Mouse (Mus musculus): ENCODE results near the gene Gldc.
"Not testable (repeated sequence)": the region's sequence is repeated elsewhere in the genome, so short reads cannot be mapped to it uniquely, and the experiment has no call there.

Gldc gene

DNA sequence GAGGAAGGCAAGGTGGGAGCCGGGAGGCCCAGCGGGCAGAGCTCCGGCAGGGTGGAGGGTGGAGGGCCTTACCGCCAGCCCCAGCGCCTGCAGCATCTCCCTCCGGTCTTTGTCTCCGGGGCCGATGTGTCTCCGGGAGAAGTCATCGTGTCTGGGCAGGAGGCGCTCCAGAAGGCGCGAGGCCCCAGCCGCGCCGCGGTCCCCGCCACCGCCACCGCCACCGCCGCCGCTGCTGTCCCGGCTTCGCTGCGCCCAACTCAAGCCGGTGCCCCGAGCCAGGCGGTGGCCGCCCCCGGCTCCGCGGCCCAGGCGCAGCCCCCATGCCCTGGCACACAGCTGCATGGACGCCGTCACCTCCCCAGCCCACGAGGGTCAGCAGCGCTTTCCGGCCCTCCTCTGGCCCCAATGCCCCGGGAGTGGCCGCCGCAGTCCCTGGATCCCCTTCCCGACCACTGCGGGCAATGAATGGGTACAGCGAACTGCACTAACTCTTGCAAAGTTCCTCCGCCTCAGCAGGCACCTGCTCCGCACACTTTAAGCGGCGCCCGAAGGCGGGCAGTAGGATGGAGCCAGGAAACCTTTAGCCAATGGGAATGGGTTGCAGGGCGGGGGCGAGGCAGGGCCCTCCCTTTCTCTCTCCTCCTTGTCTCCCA lies at the start of gene Gldc:
TSS of gene Gldc (minus strand) at position 511 of the 653 bp plus-strand sequence.
- peak; percentile 55 to 61 for DNase-seq (ENCODE audit: low spot score in 2 of 2)

DNA sequence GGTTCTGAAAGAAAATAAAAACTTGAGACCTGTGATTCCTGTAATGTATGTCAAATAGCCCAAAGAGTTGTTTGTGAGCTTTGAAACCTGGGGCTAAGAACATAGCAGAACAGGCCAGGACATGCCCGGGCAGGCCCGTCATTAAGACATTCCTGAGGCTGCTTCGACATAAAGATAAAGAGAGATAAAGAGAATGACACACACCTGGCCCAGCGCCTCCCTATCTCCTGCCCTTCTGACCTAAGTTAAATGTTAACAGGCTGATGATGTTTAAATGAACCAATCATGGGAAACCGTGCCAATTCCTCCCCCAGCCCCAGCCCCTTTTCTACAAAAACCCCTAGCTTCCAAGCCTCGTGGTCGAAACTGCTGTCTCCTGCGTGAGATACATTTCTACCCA lies 47.4 kb upstream of the Gldc start:
- DNase-seq (ENCODE audit: low spot score in 2 of 2) = not testable (repeated sequence)

DNA sequence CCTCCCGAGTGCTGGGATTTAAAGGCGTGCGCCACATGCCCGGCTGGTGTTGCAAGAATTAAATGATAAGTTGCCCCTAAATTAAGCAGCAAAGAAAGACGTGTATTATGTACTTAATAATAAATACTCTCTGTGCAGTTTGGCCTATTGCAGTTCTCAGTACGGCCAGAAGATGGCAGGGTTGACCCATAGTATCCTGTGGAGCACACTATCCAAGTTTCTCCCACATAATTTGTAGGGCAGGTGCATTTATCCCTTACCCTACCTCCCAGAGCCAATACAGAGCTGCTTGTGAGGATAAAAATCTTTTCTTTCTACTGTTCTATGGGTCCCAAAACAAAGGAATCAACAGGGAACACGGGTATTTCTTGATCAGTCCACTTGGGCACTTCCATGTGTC lies 42.1 kb upstream of the Gldc start:
- DNase-seq (ENCODE audit: low spot score in 2 of 2) = peak; percentile 75

DNA sequence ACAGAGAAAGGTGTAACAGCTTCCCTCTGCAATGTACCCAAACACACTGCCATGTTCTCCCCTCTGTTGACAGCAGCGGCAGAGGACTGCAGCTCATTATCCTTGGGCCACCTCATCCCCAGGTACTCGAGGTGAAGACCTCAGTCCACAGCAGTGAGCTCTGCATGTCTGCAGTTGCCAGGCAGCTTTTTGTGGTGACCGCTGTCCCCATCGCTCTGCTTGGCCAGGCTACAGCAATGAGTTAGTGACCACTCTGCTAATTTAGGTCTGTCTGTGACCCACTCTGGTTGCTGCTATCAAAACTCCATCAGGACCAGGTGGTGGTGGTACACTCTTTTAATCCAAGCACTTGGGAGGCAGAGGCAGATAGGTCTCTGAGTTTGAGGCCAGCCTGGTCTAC lies 41.0 kb upstream of the Gldc start:
- no peak for DNase-seq (ENCODE audit: low spot score in 2 of 2)

DNA sequence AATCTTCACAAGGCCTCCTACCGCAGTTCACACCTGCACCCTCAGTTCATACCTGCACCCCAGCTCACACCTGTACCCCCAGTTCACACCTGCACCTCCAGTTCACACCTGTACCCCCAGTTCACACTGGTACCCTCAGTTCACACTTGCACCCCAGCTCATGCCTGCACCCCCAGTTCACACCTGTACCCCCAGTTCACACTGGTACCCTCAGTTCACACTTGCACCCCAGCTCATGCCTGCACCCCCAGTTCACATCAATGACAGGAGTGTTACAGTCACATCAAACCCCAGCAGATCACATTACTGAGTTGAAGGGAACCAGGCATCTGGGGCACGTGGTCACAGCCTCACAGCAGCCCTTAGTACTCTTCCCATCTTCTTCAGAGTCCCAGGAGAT lies 40.5 kb upstream of the Gldc start:
- not testable (repeated sequence) for DNase-seq (ENCODE audit: low spot score in 2 of 2)

DNA sequence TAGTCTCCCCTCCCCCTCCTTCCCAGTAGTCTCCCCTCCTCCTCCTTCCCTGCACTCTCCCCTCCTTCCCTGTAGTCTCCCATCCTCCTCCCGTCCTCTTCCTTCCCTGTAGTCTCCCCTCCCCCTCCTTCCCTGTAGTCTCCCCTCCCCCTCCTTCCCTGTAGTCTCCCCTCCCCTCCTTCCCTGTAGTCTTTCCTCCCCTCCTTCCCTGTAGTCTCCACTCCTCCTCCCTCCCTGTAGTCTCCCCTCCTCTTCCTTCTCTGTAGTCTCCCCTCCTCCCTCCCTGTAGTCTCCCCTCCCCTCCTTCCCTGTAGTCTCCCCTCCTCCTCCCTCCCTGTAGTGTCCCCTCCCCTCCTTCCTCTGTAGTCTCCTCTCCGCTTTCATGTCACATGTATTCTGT lies 38.8 kb upstream of the Gldc start:
- DNase-seq (ENCODE audit: low spot score in 2 of 2) = no peak

DNA sequence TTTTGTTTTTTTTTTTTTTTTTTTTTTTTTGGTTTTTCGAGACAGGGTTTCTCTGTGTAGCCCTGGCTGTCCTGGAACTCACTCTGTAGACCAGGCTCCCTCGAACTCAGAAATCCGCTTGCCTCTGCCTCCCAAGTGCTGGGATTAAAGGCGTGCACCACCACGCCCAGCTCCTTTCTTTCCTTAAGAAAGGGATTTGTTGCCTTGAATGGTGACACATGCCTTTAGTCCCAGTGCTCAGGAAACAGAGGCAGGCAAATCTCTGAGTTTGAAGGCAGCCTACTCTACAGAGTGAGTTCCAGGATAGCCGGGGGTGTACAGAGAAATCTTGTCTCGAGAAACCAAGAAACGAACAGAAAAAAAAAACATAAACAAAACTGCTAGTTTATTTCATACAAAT lies 33.8 kb upstream of the Gldc start:
- not testable (repeated sequence) for DNase-seq (ENCODE audit: low spot score in 2 of 2)

DNA sequence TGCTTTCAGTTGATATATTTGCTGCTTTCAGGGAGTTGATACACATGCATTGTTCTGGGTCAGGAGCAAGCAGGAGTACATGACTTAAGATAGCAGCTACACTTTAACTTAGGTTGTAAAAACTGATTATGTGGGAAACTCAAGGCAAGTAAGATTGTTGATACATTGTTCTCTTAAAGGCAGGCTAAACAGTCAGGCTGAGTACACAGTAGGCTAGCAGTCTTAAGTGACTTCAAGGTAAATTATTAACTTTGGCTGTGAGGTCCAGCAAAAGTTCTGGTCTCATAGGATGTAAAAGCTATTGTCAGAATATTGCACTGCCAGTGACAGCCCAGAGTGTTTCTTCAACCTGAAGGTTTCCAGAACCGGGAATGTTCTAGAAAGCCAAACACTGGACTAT lies 31.8 kb upstream of the Gldc start:
- DNase-seq (ENCODE audit: low spot score in 2 of 2) = no peak

DNA sequence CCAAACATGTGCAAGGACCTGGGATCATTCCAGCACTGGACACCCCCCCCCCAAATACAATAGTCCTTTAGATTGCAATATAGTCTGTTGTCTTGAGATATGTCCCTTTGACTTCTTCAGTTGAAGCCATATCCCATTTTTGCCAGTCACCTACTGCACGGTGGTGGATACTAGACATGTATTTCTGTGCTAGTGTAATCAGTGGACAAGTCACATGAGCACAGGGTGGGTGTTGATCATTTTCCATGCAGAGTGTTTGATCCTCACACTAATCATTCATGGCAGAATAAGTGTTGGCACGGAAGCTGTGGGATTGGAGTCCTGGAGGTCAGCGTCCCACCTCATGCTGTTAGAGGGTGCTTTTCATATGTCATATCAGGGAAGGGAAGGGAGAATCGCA lies 30.6 kb upstream of the Gldc start:
- DNase-seq (ENCODE audit: low spot score in 2 of 2) = no peak

DNA sequence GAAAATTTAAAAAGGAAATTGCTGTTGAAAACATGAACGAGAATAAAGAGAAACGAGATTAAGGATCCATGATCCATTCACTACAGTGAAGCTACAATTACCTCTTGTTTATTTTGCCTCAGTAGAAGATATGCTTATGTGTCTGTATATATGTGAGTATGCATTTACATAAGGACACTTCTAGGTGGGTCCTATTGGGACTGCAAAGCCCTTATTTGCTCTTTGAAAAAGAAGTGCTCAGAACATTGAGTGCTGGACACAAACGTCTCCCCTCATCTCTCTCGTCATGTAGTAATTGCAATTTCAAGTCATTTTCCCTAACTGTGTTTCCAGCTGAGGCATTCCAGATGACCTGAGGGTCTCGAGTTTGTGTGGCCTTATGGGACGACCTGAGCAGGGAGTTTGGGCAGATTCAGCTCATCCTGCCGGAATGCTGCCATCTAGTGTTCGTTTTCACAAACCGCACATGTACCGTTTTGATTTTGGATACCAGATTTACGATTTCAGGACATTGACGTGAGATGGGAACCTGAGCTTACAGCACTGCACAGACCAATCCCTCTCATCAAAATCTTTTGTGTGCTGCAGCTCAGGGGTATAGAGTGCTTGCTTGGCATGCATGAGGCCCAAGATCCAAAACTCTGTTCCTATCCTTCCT lies 30.1 kb upstream of the Gldc start:
- DNase-seq (ENCODE audit: low spot score in 2 of 2) = peak; percentile 22 to 46

DNA sequence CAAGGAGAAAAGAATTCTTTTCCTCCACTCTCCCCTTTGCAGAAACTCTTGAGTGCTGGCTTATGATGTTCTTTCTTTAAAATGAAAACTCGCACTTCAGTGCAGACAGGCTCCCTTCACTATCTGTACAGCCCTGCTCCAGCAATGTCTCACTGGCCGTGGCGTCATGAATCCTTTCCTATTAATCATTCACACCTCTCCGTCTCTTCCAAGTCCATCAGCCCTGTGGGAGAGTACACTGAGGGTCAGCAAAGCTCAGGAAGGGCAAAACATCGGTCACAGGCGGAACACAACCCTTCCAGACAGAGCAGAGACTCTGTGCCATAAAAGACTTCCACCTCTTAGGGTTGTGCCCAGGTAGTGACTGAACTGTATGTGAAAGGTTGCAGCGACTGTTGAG lies 26.9 kb upstream of the Gldc start:
- no peak for DNase-seq (ENCODE audit: low spot score in 2 of 2)

DNA sequence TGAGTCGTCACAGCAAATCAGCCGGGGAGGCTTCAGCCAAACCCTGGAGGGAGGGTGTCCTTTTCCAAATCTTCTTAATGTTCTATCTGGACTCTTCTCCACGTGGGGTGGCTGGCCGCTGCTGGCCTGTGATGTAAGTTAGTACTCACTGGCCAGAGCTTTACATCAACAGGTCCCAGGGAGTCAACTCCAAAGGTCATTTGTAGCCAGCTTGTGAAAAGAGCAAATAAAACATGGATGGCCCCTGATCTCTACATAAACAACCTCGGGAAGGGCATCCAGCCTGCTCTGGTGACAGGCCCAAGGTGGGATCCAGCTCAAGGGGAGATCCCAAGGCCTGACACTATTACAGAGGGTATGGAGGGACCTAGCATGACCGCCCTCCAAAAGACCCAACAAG lies 19.8 kb upstream of the Gldc start:
- DNase-seq (ENCODE audit: low spot score in 2 of 2) = no peak

DNA sequence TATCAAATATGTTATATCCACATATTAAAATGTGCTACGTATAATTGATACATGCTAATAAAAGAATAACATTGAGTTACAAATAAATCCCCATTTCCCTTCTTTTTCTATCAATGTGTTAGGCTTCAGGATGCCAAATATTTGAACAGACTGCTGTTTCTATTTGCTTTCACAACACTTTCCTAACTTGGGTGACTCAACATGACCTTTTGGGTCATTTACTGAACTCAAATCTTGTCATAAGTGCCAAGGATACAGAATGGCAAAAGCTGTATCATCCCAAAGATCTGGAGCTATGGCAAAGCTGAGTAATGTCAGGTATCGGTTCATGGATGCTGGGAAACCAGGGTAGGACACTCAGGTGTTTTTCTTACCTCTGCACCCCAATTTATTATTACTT lies 12.0 kb upstream of the Gldc start:
- DNase-seq (ENCODE audit: low spot score in 2 of 2) = no peak

DNA sequence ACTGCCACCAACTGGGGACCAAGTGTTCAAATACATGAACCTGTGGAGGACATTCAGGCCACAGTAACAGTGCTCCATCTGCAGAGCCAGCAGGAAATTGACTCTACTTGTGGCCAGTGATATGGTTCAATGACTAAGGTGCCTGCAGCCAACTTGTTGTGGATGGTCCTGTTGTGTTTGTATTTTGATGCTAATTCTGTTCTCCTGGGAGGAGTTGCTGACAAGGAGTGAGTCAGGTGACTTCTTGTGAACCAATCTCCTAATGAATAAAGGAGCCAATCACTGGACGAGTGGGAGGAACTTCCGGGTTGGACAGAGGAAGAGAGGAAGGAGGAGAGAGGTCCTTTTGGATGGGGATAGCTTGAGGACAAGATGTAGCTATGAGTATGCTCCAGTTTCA lies 10.3 kb upstream of the Gldc start:
- no peak for DNase-seq (ENCODE audit: low spot score in 2 of 2)

DNA sequence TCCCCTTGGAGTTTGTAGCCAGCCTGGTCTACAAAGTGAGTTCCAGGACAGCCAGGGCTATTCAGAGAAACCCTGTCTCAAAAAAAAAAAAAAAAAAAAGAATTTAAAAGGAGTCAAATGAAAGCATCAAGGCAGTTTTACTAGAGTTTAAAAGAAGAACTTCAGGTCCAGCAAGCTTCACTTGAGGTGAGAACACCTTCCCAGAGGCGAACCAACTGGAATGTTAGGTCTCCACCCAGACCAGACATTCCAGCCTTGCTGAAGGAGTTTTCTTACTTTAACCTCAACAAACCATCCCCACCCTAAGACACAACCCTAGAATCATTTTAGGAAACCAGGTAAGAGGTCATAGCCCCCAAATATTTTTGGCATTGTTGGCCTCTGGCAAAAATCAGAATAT lies 4.8 kb upstream of the Gldc start:
- no peak for DNase-seq (ENCODE audit: low spot score in 2 of 2)

DNA sequence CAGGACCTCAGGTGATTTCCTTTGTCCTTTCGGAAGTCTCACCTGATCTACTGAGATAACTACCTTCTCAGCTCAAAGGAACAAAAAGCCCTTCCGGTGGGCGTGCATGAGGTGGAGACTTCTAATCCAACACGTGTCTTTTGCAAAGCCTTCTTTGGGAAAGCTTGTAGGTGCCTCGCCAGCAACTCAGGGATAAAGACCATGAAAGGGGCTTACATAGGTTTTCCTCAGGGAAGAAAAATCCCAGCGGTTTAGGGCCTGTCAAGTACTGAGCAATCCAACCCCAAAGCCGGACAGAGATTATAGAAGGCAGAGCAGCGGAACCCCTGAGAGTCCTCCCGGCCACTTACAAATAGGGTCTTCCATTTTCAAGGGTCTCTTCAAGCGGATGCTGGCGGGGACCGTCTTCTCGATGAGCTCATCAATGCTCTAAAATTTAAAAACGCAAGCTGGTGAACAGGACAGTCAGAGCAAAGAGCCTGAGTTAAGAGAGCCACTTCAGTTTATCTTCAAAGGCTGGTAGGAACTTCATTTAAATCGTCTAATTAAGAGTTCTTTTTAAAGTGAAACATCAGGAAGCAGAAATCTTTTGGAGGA lies 1.1 kb downstream of the Gldc start:
- no peak for DNase-seq (ENCODE audit: low spot score in 2 of 2)

DNA sequence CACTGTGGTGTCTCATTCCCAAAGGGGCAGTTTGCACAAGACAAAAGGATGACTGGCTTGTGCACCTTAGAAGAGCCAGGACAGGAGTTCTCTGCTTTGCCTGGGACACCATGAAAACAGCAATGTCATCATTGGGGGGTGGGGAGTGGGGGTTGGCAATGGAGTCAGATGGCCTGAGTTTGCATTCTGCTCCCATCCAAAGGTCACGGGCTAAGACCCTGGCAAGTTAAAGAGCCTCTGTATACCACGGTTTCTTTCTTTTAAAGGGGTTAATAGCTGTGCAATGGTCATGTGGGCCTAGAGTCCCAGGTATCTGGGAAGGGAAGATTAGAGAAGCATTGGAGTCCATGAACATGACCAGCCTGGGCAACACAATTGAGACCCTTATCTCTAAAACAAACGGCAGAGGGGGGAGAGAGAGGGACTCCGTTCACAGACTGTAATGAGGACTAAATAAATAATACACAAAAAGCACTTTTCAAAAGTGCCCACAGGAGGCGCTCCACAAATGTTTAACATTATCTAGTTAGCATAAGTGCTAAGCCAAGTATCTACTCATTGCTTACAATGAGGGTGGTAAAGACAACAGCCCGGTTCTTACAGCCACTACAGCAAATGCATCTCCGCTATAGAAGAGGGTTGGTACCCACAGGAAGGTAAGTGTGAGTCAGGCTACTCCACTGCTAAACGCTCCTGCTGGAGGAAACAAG lies 3.7 kb downstream of the Gldc start:
- DNase-seq (ENCODE audit: low spot score in 2 of 2) = no peak

DNA sequence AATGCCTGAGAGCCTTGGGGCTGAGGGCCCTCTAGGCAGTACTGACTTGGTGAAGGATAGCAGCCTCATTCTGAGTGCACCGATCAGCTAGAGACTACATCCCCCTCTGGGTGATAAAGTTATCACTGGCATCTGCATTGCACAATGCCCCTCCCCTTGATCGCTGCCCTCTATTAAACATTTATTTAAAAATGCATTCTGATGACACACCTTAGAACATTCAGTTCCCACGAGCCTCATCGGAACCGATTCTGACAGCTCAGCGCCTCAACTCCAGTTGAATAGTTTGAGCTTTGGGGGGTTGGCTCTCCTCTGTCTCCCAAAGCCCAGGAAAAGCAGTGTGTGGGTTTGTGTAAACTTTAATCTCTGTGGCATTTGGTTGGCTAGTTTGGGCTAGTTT lies 4.9 kb downstream of the Gldc start:
- no peak for DNase-seq (ENCODE audit: low spot score in 2 of 2)

DNA sequence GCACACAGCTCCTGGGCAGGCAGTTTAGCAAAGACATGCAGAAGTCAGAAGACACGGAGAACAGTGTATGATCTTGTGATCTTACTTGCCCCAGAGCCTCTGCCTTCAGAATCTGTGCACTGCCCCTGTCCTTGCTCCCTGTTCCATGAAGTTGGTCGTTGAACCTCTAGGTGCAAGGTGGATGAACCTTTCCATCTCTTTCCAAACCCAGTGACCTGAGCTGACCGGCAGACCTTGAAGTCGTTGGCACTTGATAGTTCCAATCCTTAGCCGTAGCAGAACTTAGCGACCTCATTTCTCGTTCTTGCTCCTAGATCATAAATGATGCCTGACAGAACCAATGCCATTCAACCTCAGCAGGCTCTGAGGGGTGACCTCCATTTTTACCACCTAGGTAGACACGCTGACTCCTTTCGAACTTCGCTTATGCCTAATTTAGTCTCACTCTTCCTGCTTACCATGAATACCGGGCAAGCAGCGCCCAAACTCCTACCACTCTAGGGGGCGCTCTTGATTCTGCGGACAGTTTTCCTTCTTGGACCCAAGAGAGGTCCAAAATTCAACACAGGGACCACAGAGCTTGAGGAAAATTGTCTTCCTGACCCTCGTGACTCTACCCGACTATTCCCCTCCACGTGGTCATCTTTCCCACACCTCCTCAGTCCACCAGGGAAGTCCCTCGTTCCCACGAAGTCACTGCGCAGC lies 8.3 kb downstream of the Gldc start:
- DNase-seq (ENCODE audit: low spot score in 2 of 2) = no peak

DNA sequence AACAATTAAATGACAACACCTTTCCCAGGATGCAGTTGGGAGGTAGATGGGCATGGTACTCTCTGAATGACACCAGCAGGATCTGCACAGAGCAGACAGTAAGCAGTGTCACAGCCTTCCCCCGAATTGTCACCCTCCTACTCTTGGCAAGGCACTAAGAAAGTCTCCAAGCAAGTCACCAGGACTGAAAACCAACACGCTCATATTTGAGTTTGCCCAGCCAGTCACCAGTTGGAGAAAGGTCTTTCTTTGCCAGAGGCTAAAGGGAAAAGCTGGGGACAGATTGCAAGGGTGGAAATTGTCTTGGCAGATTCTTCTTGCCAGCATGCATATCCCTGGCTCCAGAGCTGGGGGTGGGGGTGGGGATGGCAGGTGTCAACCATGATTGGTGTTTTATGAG lies 11.0 kb downstream of the Gldc start:
- DNase-seq (ENCODE audit: low spot score in 2 of 2) = no peak

DNA sequence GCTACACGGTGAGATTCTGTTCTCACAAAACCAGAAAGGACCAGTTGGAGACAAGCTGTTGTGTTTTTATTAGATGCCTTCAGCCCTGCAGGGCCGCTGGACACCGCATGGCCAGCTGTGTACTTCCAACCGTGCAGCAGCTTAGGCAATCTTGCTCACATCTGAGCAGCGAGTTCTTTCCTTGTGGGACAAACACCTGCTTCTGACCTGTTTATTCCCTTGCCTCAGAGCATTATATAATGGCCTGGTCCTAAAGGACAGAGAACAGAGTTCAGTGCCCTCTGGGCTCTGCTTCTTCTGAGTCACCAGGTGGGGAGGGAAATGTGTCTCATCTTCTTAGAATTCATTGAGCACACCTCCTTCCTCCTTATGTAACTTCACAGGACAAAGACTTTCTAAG lies 12.4 kb downstream of the Gldc start:
- DNase-seq (ENCODE audit: low spot score in 2 of 2) = no peak

DNA sequence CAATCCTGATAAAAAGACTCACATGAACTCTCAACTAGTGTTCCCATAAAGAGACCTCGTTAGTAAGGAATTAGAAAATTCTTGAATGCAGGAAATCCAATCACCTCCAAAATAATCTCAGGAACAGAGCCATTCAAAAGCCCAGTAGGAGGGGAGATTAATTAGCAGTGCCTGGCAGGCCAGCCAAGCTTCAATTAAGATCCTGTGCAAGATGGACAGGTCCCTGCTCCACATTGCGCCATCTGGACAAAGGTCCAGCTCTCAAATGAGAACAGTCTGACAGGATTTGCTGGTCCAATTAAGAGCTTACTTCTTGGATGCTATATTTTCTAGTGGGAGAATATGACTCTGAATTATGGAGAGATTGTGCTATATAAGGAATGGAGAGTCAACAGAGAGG lies 15.2 kb downstream of the Gldc start:
- peak in 1 of 2 experiments; percentile 23 for DNase-seq (ENCODE audit: low spot score in 2 of 2)

Measured in right cerebral cortex, adult 2 months (tissue).